Mouse (Mus musculus) CH12.LX (cell line): ENCODE results near the gene Alg12. TPM values are rescaled to one million over a fixed set of nuclear protein-coding genes. Genes with fewer than 3 reads are reported as not detected.

ENCODE experiments used
- DNase-seq: peaks from one replicate; pipeline ENCODE4 v3.0.0-alpha.2; 2013; ENCODE audit errors: extremely low read depth
- H3K27ac ChIP-seq: 2 replicates; pipeline ENCODE4 v1.5.1; 2012; ENCODE audit warnings: low read depth, mild to moderate bottlenecking, control low read depth, moderate library complexity; ENCODE audit not compliant: insufficient read depth
- H3K27me3 ChIP-seq: replicated peaks from 2 replicates; pipeline ENCODE3; 2012; ENCODE audit warnings: inconsistent platforms
- H3K36me3 ChIP-seq, 2 experiments: replicated peaks in 1 of 2; 2 replicates each; pipeline versions ENCODE3 to v1.6.1; 2012; ENCODE audit warnings: inconsistent platforms in 1 of 2, low read length in 1 of 2, mild to moderate bottlenecking in 1 of 2, mixed read lengths in 1 of 2, moderate library complexity in 1 of 2; ENCODE audit not compliant: control insufficient read depth in 1 of 2, insufficient read depth in 1 of 2
- H3K4me1 ChIP-seq, 2 experiments: 2 replicates each; pipeline ENCODE4 v1.6.1; 2012; ENCODE audit warnings: inconsistent platforms in 1 of 2, moderate library complexity in 1 of 2; ENCODE audit not compliant: insufficient read depth in 2 of 2, control insufficient read depth in 1 of 2
- H3K4me2 ChIP-seq: 2 replicates; pipeline ENCODE4 v1.6.1; 2012; ENCODE audit warnings: low read depth, mild to moderate bottlenecking, control low read depth; ENCODE audit not compliant: poor library complexity, insufficient read depth, severe bottlenecking
- H3K4me3 ChIP-seq, 3 experiments: fragments of 150-350 bp in 1 of 3; sonication (generic) in 1 of 3; replicated peaks in 1 of 3; 2 replicates each; pipeline versions ENCODE3 to v1.5.1; 2011 to 2012; ENCODE audit warnings: low read depth in 2 of 3, low read length in 2 of 3, mild to moderate bottlenecking in 2 of 3, moderate library complexity in 2 of 3, control low read depth in 1 of 3, improper control_type of control experiment in 1 of 3, inconsistent platforms in 1 of 3, mixed read lengths in 1 of 3; ENCODE audit not compliant: poor library complexity in 1 of 3
- H3K79me2 ChIP-seq: replicated peaks from 2 replicates; pipeline ENCODE4 v1.6.1; 2012; ENCODE audit warnings: mild to moderate bottlenecking, moderate library complexity; ENCODE audit not compliant: control insufficient read depth, poor library complexity, insufficient read depth, severe bottlenecking; ENCODE audit errors: extremely low read depth
- H3K9ac ChIP-seq: 2 replicates; pipeline ENCODE4 v1.6.1; 2012; ENCODE audit warnings: low read depth, mild to moderate bottlenecking, control low read depth, moderate library complexity; ENCODE audit not compliant: insufficient read depth
- H3K9me3 ChIP-seq: replicated peaks from 2 replicates; pipeline ENCODE3; 2012; ENCODE audit warnings: low read length, inconsistent platforms, mixed read lengths
- BHLHE40 ChIP-seq: IDR thresholded peaks from 2 replicates; pipeline ENCODE4 v1.6.1; 2011; ENCODE audit warnings: mild to moderate bottlenecking, low read depth, low read length, improper control_type of control experiment
- CHD1 ChIP-seq: IDR thresholded peaks from 2 replicates; pipeline ENCODE4 v1.6.1; 2012; ENCODE audit warnings: low read depth, low read length, improper control_type of control experiment, inconsistent platforms
- CHD2 ChIP-seq: IDR thresholded peaks from 2 replicates; pipeline ENCODE4 v1.6.1; 2011; ENCODE audit warnings: low read length, improper control_type of control experiment
- ELF1 ChIP-seq: IDR thresholded peaks from 2 replicates; pipeline ENCODE4 v1.6.1; 2014; ENCODE audit warnings: low read depth, mild to moderate bottlenecking, inconsistent platforms, low read length, improper control_type of control experiment
- GABPA ChIP-seq: IDR thresholded peaks from 2 replicates; pipeline ENCODE4 v1.6.1; 2012; ENCODE audit warnings: low read depth, low read length, improper control_type of control experiment, inconsistent platforms; ENCODE audit not compliant: insufficient replicate concordance
- JUN ChIP-seq: IDR thresholded peaks from 2 replicates; pipeline ENCODE4 v1.6.1; 2011; ENCODE audit warnings: low read depth, mild to moderate bottlenecking, low read length, improper control_type of control experiment, moderate library complexity; ENCODE audit not compliant: insufficient read depth
- KAT2A ChIP-seq: IDR thresholded peaks from 2 replicates; pipeline ENCODE4 v1.6.1; 2012; ENCODE audit warnings: low read length, improper control_type of control experiment, inconsistent platforms; ENCODE audit not compliant: insufficient replicate concordance
- MAX ChIP-seq: IDR thresholded peaks from 2 replicates; pipeline ENCODE4 v1.6.1; 2011; ENCODE audit warnings: low read length, improper control_type of control experiment
- MAZ ChIP-seq: IDR thresholded peaks from 2 replicates; pipeline ENCODE4 v1.6.1; 2012; ENCODE audit warnings: low read depth, mild to moderate bottlenecking, inconsistent platforms, low read length, improper control_type of control experiment, moderate library complexity
- MYC ChIP-seq: IDR thresholded peaks from 2 replicates; pipeline ENCODE4 v1.6.1; 2011; ENCODE audit warnings: low read depth, mild to moderate bottlenecking, improper control_type of control experiment, low read length
- NELFE ChIP-seq: IDR thresholded peaks from 2 replicates; pipeline ENCODE4 v1.6.1; 2011; ENCODE audit warnings: low read depth, low read length, improper control_type of control experiment
- NRF1 ChIP-seq: IDR thresholded peaks from 2 replicates; pipeline ENCODE4 v1.6.1; 2014; ENCODE audit warnings: low read depth, mild to moderate bottlenecking, inconsistent platforms, low read length, improper control_type of control experiment, moderate library complexity
- POLR2A ChIP-seq: IDR thresholded peaks from 2 replicates; pipeline ENCODE4 v1.6.1; 2011; ENCODE audit warnings: low read depth, mild to moderate bottlenecking, improper control_type of control experiment, low read length
- RAD21 ChIP-seq: IDR thresholded peaks from 2 replicates; pipeline ENCODE4 v1.6.1; 2011; ENCODE audit warnings: low read depth, mild to moderate bottlenecking, low read length, improper control_type of control experiment, moderate library complexity
- SIN3A ChIP-seq: IDR thresholded peaks from 2 replicates; pipeline ENCODE4 v1.6.1; 2012; ENCODE audit warnings: low read length, improper control_type of control experiment, inconsistent platforms
- UBTF ChIP-seq: IDR thresholded peaks from 2 replicates; pipeline ENCODE4 v1.6.1; 2012; ENCODE audit warnings: low read depth, mild to moderate bottlenecking, inconsistent platforms, low read length, improper control_type of control experiment, moderate library complexity
- ZC3H11A ChIP-seq: IDR thresholded peaks from 2 replicates; pipeline ENCODE4 v1.6.1; 2012; ENCODE audit warnings: low read depth, mild to moderate bottlenecking, inconsistent platforms, low read length, improper control_type of control experiment
- dilution Hi-C: fragments of 300-500 bp; cut with MboI; formaldehyde crosslinking; loops from 2 replicates; pipeline ENCODE4 v1.14.3; 2020; ENCODE audit warnings: low sequenced_read_pairs; ENCODE audit not compliant: extremely low pct_unique_long_range_greater_than_20kb, extremely low pct_ligation_motif_present
- in situ Hi-C: fragments of 300-500 bp; cut with MboI; formaldehyde crosslinking; loops from 3 replicates; pipeline ENCODE4 v1.14.3; 2019; ENCODE audit warnings: low sequenced_read_pairs, low pct_ligation_motif_present, low pct_unique_long_range_greater_than_20kb, mixed read lengths
- polyA plus RNA-seq: library from polyadenylated mRNA; unstranded; fragments of >175 nt; gene quantifications from 2 replicates; pipeline ENCODE4 v1.2.1, GENCODE M21; 2012; ENCODE audit warnings: low read depth; ENCODE audit not compliant: insufficient read length
- total RNA-seq, 2 experiments: library from RNA; depleted of rRNA; stranded (reverse); fragments of 300-350 nt in 1 of 2; fragments of >200 nt in 1 of 2; gene quantifications; 2 replicates each; pipeline ENCODE4 v1.2.3; 2012 to 2014

Gene Alg12
- total and polyA plus RNA-seq, 3 experiments = 8.1 to 10.3 (median 8.5) TPM

DNA sequence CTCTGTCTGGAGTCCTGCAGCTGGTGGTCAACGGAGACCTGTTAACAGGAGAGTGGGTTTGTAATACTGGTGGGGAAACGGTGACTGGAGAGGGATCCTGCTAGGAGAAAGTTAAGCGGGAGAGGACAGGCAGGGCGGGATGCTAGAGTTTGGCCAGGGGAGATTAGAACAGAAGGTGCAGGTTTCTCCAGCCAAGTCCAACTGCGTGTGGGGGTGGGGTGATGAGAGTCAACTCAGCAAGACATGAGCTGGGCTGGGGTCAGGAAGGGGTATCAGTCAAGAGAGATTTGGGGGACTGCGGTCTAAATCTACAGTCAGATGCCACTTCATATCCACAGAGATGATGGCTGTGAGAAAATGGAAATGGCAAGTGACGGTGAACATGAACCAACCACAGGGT lies 25.8 kb upstream of the Alg12 start:
- in situ Hi-C loops = no loop called here
- Histone ChIP-seq H3K27me3 (peaks cover 69% of the 10 kb centered on the region), H3K27ac (no peak overlapping the region), H3K4me1 (peaks cover 6 to 11% of the 10 kb centered on the region in 2 experiments; a peak in 3 of 4 replicates), H3K36me3 (no peaks in the 10 kb centered on the region), H3K4me2 (no peak overlapping the region), H3K4me3 (no peak overlapping the region), H3K9me3 (peaks cover 9% of the 10 kb centered on the region), H3K79me2 (no peaks in the 10 kb centered on the region), H3K9ac (no peak overlapping the region)
- DNase-seq = no peak
- dilution Hi-C loops = no loop called here
- TF ChIP-seq GABPA (no peak), ZC3H11A (no peak), SIN3A (no peak), CHD1 (no peak)

DNA sequence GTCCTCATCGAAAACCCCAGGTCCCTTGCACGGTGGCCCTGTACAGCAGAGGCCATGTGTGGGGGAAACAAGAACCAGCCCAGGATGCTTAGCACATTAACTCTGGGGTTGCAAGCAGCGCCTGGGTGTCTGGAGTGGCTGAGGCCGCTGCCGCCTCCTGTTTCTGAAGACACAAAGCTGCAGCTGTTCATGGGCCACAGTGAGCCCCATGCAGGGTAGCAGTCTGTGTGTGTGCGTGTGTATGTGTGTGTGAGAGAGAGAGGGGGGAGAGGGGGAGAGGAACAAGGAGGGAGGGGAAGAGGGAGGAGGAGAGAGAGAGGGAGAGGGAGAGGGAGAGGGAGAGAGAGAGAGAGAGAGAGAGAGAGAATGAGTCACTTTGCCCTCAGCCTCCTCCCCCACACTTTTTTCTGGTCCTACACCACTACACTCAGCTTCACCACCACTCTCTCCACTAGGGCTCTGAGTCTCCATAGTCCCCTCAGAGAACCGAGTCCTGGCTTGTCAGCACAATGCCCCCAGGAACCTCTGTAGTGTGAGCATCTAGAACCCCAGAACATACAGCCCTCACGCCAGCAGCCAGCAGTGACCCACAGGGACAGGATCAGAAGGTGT lies 24.5 kb upstream of the Alg12 start:
- in situ Hi-C loops = no loop called here
- H3K36me3 ChIP-seq = no peaks in the 10 kb centered on the region

GRCm38 (mm10) chr15:88842300-88842673 lies 23.2 kb upstream of the Alg12 start:
- Histone ChIP-seq H3K4me1 (peaks cover 6 to 15% of the 10 kb centered on the region in 2 experiments), H3K36me3 (no peaks in the 10 kb centered on the region), H3K27me3 (peaks cover 68% of the 10 kb centered on the region), H3K79me2 (no peaks in the 10 kb centered on the region), H3K27ac (no peak overlapping the region), H3K9me3 (peaks cover 9% of the 10 kb centered on the region), H3K4me2 (no peak overlapping the region), H3K4me3 (no peak overlapping the region), H3K9ac (no peak overlapping the region)
- dilution Hi-C loops (no loop called here), in situ Hi-C loops (no loop called here)
- TF ChIP-seq MYC (no peak), ELF1 (no peak), JUN (no peak), RAD21 (no peak), POLR2A (no peak), SIN3A (no peak), KAT2A (no peak), BHLHE40 (no peak), GABPA (no peak), NELFE (no peak), NRF1 (no peak)
- no peak for DNase-seq

More for the DNA sequence above, 24.5 kb upstream of the Alg12 start:
- no peaks in the 10 kb centered on the region for H3K79me2 ChIP-seq
- TF ChIP-seq NELFE (no peak), CHD1 (no peak), RAD21 (no peak), UBTF (no peak), NRF1 (no peak), GABPA (no peak), MAX (no peak), CHD2 (no peak), MAZ (no peak)
- H3K27ac ChIP-seq = no peak overlapping the region
- H3K4me1 ChIP-seq = peaks cover 6 to 11% of the 10 kb centered on the region in 2 experiments; a peak in 3 of 4 replicates
- no peak overlapping the region for H3K4me3 ChIP-seq
- dilution Hi-C loops = no loop called here
- no peak overlapping the region for H3K9ac ChIP-seq
- H3K27me3 ChIP-seq = peaks cover 71% of the 10 kb centered on the region
- DNase-seq = no peak
- H3K4me2 ChIP-seq = no peak overlapping the region
- peaks cover 9% of the 10 kb centered on the region for H3K9me3 ChIP-seq
